ENCODE assay signal across 8 mouse cellular contexts in genomic region chr4:156197829-156198205, GRCm38 (mm10). TPM values are rescaled to one million over a fixed set of nuclear protein-coding genes. Genes with fewer than 3 reads are reported as not detected.
DNase-seq lines count a peak whose midpoint lies in the region; ATAC-seq and TF ChIP-seq lines count a peak whose summit lies in the region.

No protein-coding gene starts in this region.

- TF ChIP-seq CTCF in bone marrow, adult 2 months (IDR thresholded peaks at IDR 0.05; ENCODE audit: control insufficient read depth, insufficient read depth, low read length), result 0 out of 2 replicates have a peak, but pooled peaks have one; percentile 10

- H3K36me3 ChIP-seq in embryonic facial prominence, embryonic 15.5 days, result peaks cover 6% of the 10 kb centered on the region; the same call in 1 of the 2 replicates
- H3K36me3 ChIP-seq in heart, embryonic 10.5 days, result peaks cover 18% of the 10 kb centered on the region
- H3K36me3 ChIP-seq in kidney, embryonic 15.5 days, result peaks cover 8% of the 10 kb centered on the region; the same call in 1 of the 2 replicates

- peak; percentile 84 for ATAC-seq in embryonic facial prominence, embryonic 15.5 days (ENCODE audit: insufficient number of reproducible peaks, low FRiP score, low TSS enrichment, low read depth)
- peak; percentile 93 for ATAC-seq in kidney, embryonic 15.5 days (replicated peaks; ENCODE audit: low FRiP score)
- ATAC-seq in monocyte, adult 5-6 weeks (replicated peaks; ENCODE audit: insufficient number of reproducible peaks, low FRiP score, low TSS enrichment, poor library complexity, severe bottlenecking), result peak; percentile 81

- H3K27ac ChIP-seq in bone marrow, adult 2 months (ENCODE audit: control insufficient read depth, insufficient read depth, low read depth, low read length, poor library complexity), result peak overlapping the region; percentile 97
- H3K27ac ChIP-seq in embryonic facial prominence, embryonic 15.5 days (replicated peaks), result peak overlapping the region; percentile 90
- peak overlapping the region; percentile 96 for H3K27ac ChIP-seq in heart, embryonic 10.5 days
- H3K27ac ChIP-seq in kidney, embryonic 15.5 days, result peak overlapping the region; percentile 97

- H3K27me3 ChIP-seq in embryonic facial prominence, embryonic 15.5 days, result no peaks in the 10 kb centered on the region
- no peaks in the 10 kb centered on the region for H3K27me3 ChIP-seq in heart, embryonic 10.5 days (ENCODE audit: insufficient read depth, poor library complexity, severe bottlenecking)
- 0 out of 2 replicates have a peak, but pooled peaks cover 2% of the 10 kb centered on the region for H3K27me3 ChIP-seq in kidney, embryonic 15.5 days

- peak overlapping the region; percentile 72 for H3K4me3 ChIP-seq in bone marrow, adult 2 months (replicated peaks; ENCODE audit: control insufficient read depth, low read depth, low read length)
- H3K4me3 ChIP-seq in embryonic facial prominence, embryonic 15.5 days (replicated peaks), result peak overlapping the region; percentile 93
- H3K4me3 ChIP-seq in heart, embryonic 10.5 days, result peak overlapping the region; percentile 94
- H3K4me3 ChIP-seq in kidney, embryonic 15.5 days (replicated peaks), result peak overlapping the region; percentile 97

- under 1% methylated on average over 26 of the region's 26 CpGs for WGBS in bone marrow, adult 2 months
- WGBS in embryonic facial prominence, embryonic 15.5 days, result under 1% methylated on average over 26 of the region's 26 CpGs
- under 1% methylated on average over 26 of the region's 26 CpGs for WGBS in heart, embryonic 10.5 days
- 0% methylated on average over 26 of the region's 26 CpGs for WGBS in kidney, embryonic 15.5 days

- H3K4me1 ChIP-seq in bone marrow, adult 2 months (ENCODE audit: control insufficient read depth, insufficient read depth, low read length), result peaks cover 1% of the 10 kb centered on the region
- H3K4me1 ChIP-seq in embryonic facial prominence, embryonic 15.5 days, result peaks cover 50% of the 10 kb centered on the region
- H3K4me1 ChIP-seq in heart, embryonic 10.5 days, result peaks cover 50% of the 10 kb centered on the region
- H3K4me1 ChIP-seq in kidney, embryonic 15.5 days, result peaks cover 54% of the 10 kb centered on the region

- peak; percentile 54; the same call in 1 of the 2 replicates for TF ChIP-seq POLR2A in bone marrow, adult 2 months (IDR thresholded peaks at IDR 0.05; ENCODE audit: borderline replicate concordance, control insufficient read depth, low read depth, low read length)

- peak overlapping the region; percentile 84 for H3K4me2 ChIP-seq in embryonic facial prominence, embryonic 15.5 days (replicated peaks)
- H3K4me2 ChIP-seq in kidney, embryonic 15.5 days, result peak overlapping the region; percentile 90

- DNase-seq in 3134 (ENCODE audit: extremely low read depth, insufficient read length, low spot score) (peak; percentile 94), liver (peak; percentile 95)
- peak; percentile 97 for DNase-seq in heart, embryonic 10.5 days (ENCODE audit: low spot score)
- peak; percentile 90 to 94 for DNase-seq in spleen, postnatal 4 days (ENCODE audit: low spot score in 2 of 2)

- no peaks in the 10 kb centered on the region for H3K9me3 ChIP-seq in embryonic facial prominence, embryonic 15.5 days (replicated peaks)
- no peaks in the 10 kb centered on the region for H3K9me3 ChIP-seq in heart, embryonic 10.5 days
- H3K9me3 ChIP-seq in kidney, embryonic 15.5 days (replicated peaks), result no peaks in the 10 kb centered on the region

- H3K9ac ChIP-seq in embryonic facial prominence, embryonic 15.5 days, result peak overlapping the region; percentile 58
- H3K9ac ChIP-seq in kidney, embryonic 15.5 days, result peak overlapping the region; percentile 43

RNA-seq across cellular contexts. Expression of gene Agrn, which starts 0.5 kb away (rescaled TPM):
- polyA plus RNA-seq in bone marrow, adult 2 months (2011; ENCODE audit: insufficient read depth, insufficient read length, low replicate concordance, missing spikeins), result 21.5 and 37.5 TPM in 2 replicates
- 72.1 and 82.0 TPM in 2 replicates for polyA plus RNA-seq in embryonic facial prominence, embryonic 15.5 days (2015; fragmentation: Nextera tagmentation; extraction: Ambion mirVana)
- 46.3 and 51.3 TPM in 2 replicates for polyA plus RNA-seq in heart, embryonic 10.5 days (2016; fragmentation: Nextera tagmentation; extraction: Ambion mirVana)
- polyA plus RNA-seq in kidney, embryonic 15.5 days (2015; fragmentation: Nextera tagmentation; extraction: Ambion mirVana), result 83.9 and 96.4 TPM in 2 replicates
- total RNA-seq in monocyte, adult 5-6 weeks (2017), result 1.4 to 8.4 TPM (median 2.7 TPM) in 3 replicates

RNA-seq across cellular contexts. Expression of gene Isg15, which starts 2.8 kb away (rescaled TPM):
- 134 and 235 TPM in 2 replicates for polyA plus RNA-seq in bone marrow, adult 2 months (2011; ENCODE audit: insufficient read depth, insufficient read length, low replicate concordance, missing spikeins)
- polyA plus RNA-seq in embryonic facial prominence, embryonic 15.5 days (2015; fragmentation: Nextera tagmentation; extraction: Ambion mirVana), result 4.1 and 4.4 TPM in 2 replicates
- polyA plus RNA-seq in heart, embryonic 10.5 days (2016; fragmentation: Nextera tagmentation; extraction: Ambion mirVana), result 0.59 TPM in 1 of 2 replicates, not detected in the other
- 2.4 and 2.5 TPM in 2 replicates for polyA plus RNA-seq in kidney, embryonic 15.5 days (2015; fragmentation: Nextera tagmentation; extraction: Ambion mirVana)
- total RNA-seq in monocyte, adult 5-6 weeks (2017), result 1.9 to 9.6 TPM (median 2.4 TPM) in 3 replicates

RNA-seq across cellular contexts. Expression of gene AW011738, which starts 5.3 kb away (rescaled TPM):
- polyA plus RNA-seq in bone marrow, adult 2 months (2011; ENCODE audit: insufficient read depth, insufficient read length, low replicate concordance, missing spikeins), result 8.2 and 9.5 TPM in 2 replicates
- 3.1 and 3.6 TPM in 2 replicates for polyA plus RNA-seq in embryonic facial prominence, embryonic 15.5 days (2015; fragmentation: Nextera tagmentation; extraction: Ambion mirVana)
- polyA plus RNA-seq in heart, embryonic 10.5 days (2016; fragmentation: Nextera tagmentation; extraction: Ambion mirVana), result 1.3 and 2.0 TPM in 2 replicates
- polyA plus RNA-seq in kidney, embryonic 15.5 days (2015; fragmentation: Nextera tagmentation; extraction: Ambion mirVana), result 7.6 and 7.8 TPM in 2 replicates
- 2.6 to 12.3 TPM (median 3.3 TPM) in 3 replicates for total RNA-seq in monocyte, adult 5-6 weeks (2017)

RNA-seq across cellular contexts. Expression of gene Perm1, which starts 17.9 kb away (rescaled TPM):
- 0.99 and 1.8 TPM in 2 replicates for polyA plus RNA-seq in bone marrow, adult 2 months (2011; ENCODE audit: insufficient read depth, insufficient read length, low replicate concordance, missing spikeins)
- polyA plus RNA-seq in embryonic facial prominence, embryonic 15.5 days (2015; fragmentation: Nextera tagmentation; extraction: Ambion mirVana), result 3.8 and 4.6 TPM in 2 replicates
- 0.64 and 1.2 TPM in 2 replicates for polyA plus RNA-seq in heart, embryonic 10.5 days (2016; fragmentation: Nextera tagmentation; extraction: Ambion mirVana)
- polyA plus RNA-seq in kidney, embryonic 15.5 days (2015; fragmentation: Nextera tagmentation; extraction: Ambion mirVana), result 0.84 and 1.0 TPM in 2 replicates
- total RNA-seq in monocyte, adult 5-6 weeks (2017), result 0.19 to 0.48 TPM in 2 of 3 replicates, not detected in the other

RNA-seq across cellular contexts. Expression of gene Plekhn1, which starts 36.8 kb away (rescaled TPM):
- 15.7 and 42.5 TPM in 2 replicates for polyA plus RNA-seq in bone marrow, adult 2 months (2011; ENCODE audit: insufficient read depth, insufficient read length, low replicate concordance, missing spikeins)
- 43.4 and 44.1 TPM in 2 replicates for polyA plus RNA-seq in embryonic facial prominence, embryonic 15.5 days (2015; fragmentation: Nextera tagmentation; extraction: Ambion mirVana)
- 15.2 and 15.9 TPM in 2 replicates for polyA plus RNA-seq in heart, embryonic 10.5 days (2016; fragmentation: Nextera tagmentation; extraction: Ambion mirVana)
- 19.1 and 21.4 TPM in 2 replicates for polyA plus RNA-seq in kidney, embryonic 15.5 days (2015; fragmentation: Nextera tagmentation; extraction: Ambion mirVana)
- total RNA-seq in monocyte, adult 5-6 weeks (2017), result 4.3 to 17.1 TPM (median 16.9 TPM) in 3 replicates

Comparison
In these comparisons a context has a peak if more than half of its experiments do, and no peak if none do; other contexts are left out.
1. Peak in every context shown above with its lines: DNase-seq, ATAC-seq, H3K4me3 ChIP-seq and H3K27ac ChIP-seq.
2. RNA of gene Isg15, which starts 2.8 kb away (polyA plus RNA-seq): 134 to 235 TPM in bone marrow, adult 2 months; 4.1 to 4.4 TPM in embryonic facial prominence, embryonic 15.5 days, 2.4 to 2.5 TPM in kidney, embryonic 15.5 days and 0.59 TPM in heart, embryonic 10.5 days; every median in the first group is over 10 times any median in the second.